Mouse (Mus musculus) NIH3T3 (cell line): ENCODE measurements around the gene Gm49339.
"Not testable (repeated sequence)": the region's sequence is repeated elsewhere in the genome, so short reads cannot be mapped to it uniquely, and the experiment has no call there.

Source experiments
- DNase-seq: peaks from one replicate; pipeline ENCODE4 v3.0.0-alpha.2; 2012; ENCODE audit warnings: low read depth

Gm49339 gene

GRCm38 (mm10) chr10:51480397-51480796 lies at the start of gene Gm49339, which contains the start of gene Lilr4b:
TSS of gene Gm49339 (plus strand) at chr10:51480612.
TSS of gene Lilr4b (plus strand) at chr10:51480632.
- not testable (repeated sequence) for DNase-seq

GRCm38 (mm10) chr10:51432940-51433339 lies 47.5 kb upstream of the Gm49339 start:
- DNase-seq, result no peak

DNA sequence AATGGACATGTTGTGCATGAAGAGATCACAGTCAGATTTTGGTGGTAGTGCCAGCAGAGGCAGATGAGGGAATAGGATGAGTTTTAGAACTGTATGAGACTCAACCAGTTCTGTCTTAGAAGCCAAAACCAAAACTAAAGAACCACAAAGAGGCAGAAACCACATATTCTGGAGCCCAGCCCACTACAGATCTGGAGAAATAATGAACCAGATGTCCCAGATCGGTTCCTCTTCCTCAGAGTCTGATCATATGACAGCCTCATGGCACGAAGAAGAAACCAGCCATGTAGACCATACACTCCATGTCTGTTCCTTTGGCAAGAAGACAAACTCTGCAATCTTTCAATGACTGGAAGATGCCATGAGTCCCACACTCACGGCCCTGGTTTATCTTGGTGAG lies 44.7 kb upstream of the Gm49339 start:
- DNase-seq, result no peak

GRCm38 (mm10) chr10:51451610-51452009 lies 28.8 kb upstream of the Gm49339 start:
- no peak for DNase-seq

GRCm38 (mm10) chr10:51453616-51454298 lies 26.7 kb upstream of the Gm49339 start:
- no peak for DNase-seq

DNA sequence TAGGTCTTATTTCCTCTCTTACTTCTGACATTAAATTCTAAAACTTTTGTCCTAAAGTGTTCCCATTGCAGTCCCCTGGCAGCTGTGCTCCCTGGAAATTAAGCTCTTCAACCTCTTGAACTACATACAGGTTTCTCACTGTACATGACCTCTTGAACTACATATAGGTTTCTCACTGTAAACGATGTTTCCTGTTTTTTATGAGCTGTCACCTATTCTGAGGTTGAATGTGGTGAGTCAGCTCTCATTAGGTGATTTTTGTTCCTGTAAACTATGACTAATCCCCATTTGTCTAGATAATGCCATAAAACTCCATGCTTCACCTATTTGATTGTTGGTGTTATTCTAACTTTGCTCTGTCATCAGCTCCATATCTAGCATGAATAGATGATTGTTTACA lies 26.0 kb upstream of the Gm49339 start:
- no peak for DNase-seq

GRCm38 (mm10) chr10:51455762-51456161 lies 24.6 kb upstream of the Gm49339 start:
- no peak for DNase-seq

DNA sequence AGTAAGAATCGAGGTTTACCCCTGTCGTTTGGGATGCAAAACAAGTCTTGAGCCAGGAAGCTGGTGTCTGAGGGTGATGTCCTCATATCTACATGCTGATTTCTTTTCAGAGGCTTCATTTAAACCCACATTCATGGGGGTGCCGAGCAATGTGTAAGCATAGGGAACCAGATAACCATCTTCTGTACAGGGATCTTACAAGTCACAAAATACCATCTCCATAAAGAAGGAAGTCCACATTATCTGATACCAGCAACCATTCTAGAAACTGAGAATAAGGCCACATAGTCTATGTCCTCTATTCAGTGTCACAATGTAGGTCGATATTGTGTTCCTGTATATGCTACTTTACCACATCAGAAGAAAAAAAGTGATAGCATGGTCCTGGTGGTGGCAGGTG lies 24.0 kb upstream of the Gm49339 start:
- no peak for DNase-seq

DNA sequence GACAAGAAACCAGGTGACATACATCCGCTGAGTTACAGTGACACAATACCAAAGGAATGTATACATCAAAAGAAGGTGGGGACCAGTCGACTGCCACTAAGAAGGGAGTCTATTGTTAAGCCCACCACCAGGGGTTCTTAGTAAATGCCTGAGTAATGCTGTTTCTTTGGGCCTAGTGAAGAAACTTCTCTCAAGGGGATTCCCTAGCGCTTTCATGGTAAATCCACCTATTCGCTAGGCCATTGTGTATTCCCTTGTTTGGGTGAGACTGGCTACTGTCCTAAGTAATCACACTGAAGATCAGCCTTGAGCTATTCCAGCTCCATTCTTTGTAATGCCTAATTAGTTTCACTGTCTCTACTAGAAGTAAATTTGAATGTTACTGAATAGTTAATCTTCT lies 16.6 kb upstream of the Gm49339 start:
- not testable (repeated sequence) for DNase-seq

- not testable (repeated sequence) for DNase-seq
Observed at GRCm38 (mm10) chr10:51490691-51491090, 10.3 kb downstream of the Gm49339 start, which contains the start of gene Lilrb4a. TSS of gene Lilrb4a (plus strand) at chr10:51490956.

DNA sequence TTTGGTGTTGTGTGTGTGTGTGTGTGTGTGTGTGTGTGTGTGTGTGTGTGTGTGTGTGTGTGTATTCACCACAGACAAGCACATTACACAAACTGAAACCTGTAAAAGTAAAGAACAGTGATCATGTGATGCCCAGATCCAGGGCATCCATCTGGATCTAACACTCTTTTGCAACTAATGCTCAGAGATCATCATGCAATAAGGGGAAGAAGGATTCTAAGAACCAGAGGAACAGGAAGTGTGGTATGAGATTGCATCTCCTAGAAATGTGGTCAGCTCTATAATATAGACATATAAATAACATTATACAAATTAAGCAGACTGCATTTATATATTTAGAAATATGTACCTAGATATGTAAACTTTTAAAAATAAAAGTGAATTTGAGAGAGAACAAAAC lies 39.6 kb downstream of the Gm49339 start:
- no peak for DNase-seq

- no peak for DNase-seq
Observed at GRCm38 (mm10) chr10:51521453-51521852, 41.0 kb downstream of the Gm49339 start.

DNA sequence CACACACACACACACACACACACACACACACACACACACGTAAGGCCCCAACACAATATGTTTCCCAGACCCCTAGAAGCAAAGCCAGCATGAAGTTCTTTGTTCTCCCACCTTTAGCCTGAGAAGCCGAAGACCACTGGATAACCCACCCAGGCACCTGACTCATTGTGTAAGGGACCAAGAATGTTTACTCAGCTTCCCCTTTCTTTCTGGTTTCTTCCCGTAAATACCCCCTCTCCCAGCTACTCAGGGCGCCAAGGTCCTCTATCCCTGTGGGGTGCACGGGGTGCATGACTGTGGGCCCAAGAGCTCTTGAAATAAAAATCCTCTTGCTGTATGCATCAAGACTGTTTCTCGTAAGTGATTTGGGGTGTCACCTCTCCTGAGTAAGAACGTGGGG lies 45.7 kb downstream of the Gm49339 start:
- no peak for DNase-seq

GRCm38 (mm10) chr10:51526633-51527032 lies 46.2 kb downstream of the Gm49339 start:
- DNase-seq, result no peak

GRCm38 (mm10) chr10:51528840-51529434 lies 48.5 kb downstream of the Gm49339 start:
- no peak for DNase-seq

DNA sequence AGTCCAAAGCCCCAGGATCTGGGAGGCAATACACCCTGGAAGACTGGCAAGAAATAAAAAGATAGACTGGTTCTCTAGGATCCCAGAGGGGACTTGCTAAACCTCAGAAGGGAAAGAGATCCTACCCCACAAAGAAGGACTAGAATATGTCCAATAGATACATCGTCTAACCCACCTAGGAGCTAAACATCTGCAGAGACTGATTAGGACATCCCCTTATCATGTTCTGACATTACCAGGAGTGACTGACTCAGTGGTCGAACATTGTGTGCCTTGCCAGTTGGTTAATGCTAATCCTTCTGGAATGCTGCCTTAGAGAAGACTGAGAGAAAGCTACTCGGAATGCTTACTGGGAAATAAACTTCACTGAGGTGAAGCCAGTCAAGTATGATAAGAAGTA lies 49.1 kb downstream of the Gm49339 start:
- no peak for DNase-seq

- no peak for DNase-seq
Observed at GRCm38 (mm10) chr10:51530813-51531212, 50.4 kb downstream of the Gm49339 start.
